Mouse (Mus musculus): ENCODE data around the gene Slc12a7. TPM values are rescaled to one million over a fixed set of nuclear protein-coding genes. Genes with fewer than 3 reads are reported as not detected.

The Slc12a7 gene
- total and polyA plus RNA-seq, 2 experiments from 2014 or later = 34.4 to 94.6 TPM

DNA sequence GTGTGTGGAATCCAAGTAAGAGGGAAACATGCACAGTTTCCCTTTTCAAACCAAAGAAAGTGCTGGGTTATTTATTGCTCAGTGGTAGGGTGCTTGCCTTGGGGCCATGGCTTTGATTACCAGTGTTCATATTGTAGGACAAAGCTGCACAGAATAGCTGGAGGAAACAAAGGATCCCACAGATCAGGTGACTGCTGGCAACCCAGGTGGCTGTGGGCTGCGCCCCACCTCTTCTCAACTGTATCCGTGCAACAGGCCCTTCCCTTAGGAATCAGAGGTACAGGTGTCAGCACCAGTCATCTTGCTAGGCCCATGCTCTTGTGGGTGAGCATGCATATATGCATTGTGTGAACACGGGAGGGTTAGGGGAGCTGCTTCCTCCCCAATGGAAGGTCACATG, 35.4 kb downstream of the Slc12a7 start:
- Histone ChIP-seq H3K9me3 (replicated peaks; ENCODE audit: control insufficient read depth, low read length) (no peaks in the 10 kb centered on the region), H3K4me3 (ENCODE audit: low read depth, low read length) (no peak overlapping the region), H3K9ac (replicated peaks; ENCODE audit: low read depth, low read length) (no peak overlapping the region), H3K4me2 (ENCODE audit: low read depth, low read length) (no peak overlapping the region; the same call in 1 of the 2 replicates), H3K27ac (ENCODE audit: low read depth) (0 out of 2 replicates have a peak overlapping the region, but pooled peaks have one; percentile 23), H3K36me3 (replicated peaks; ENCODE audit: control insufficient read depth, insufficient read depth, low read length) (no peaks in the 10 kb centered on the region; the same call in 1 of the 2 replicates), H3K27me3 (ENCODE audit: control insufficient read depth, insufficient read depth, low read length) (no peaks in the 10 kb centered on the region), H3K4me1 (ENCODE audit: control insufficient read depth, insufficient read depth) (peaks cover 76% of the 10 kb centered on the region)
- ATAC-seq (ENCODE audit: insufficient read depth, low read depth) (no peak), DNase-seq (ENCODE audit: low spot score) (no peak)
- WGBS = 75% methylated on average over 3 of the region's 3 CpGs
- TF ChIP-seq EP300 (IDR thresholded peaks at IDR 0.05; ENCODE audit: low read depth) (no peak), CTCF (IDR thresholded peaks at IDR 0.05; ENCODE audit: low read depth) (no peak)

GRCm38 (mm10) chr13:73769916-73770682, 37.2 kb downstream of the Slc12a7 start:
- Histone ChIP-seq H3K27ac (ENCODE audit: low read depth) (peak overlapping the region; percentile 44), H3K36me3 (replicated peaks; ENCODE audit: control insufficient read depth, insufficient read depth, low read length) (peaks cover 7% of the 10 kb centered on the region; the same call in 1 of the 2 replicates), H3K4me2 (ENCODE audit: low read depth, low read length) (no peak overlapping the region), H3K27me3 (ENCODE audit: control insufficient read depth, insufficient read depth, low read length) (no peaks in the 10 kb centered on the region), H3K4me3 (ENCODE audit: low read depth, low read length) (no peak overlapping the region), H3K9ac (replicated peaks; ENCODE audit: low read depth, low read length) (no peak overlapping the region), H3K9me3 (replicated peaks; ENCODE audit: control insufficient read depth, low read length) (no peaks in the 10 kb centered on the region), H3K4me1 (ENCODE audit: control insufficient read depth, insufficient read depth) (peaks cover 78% of the 10 kb centered on the region)
- no peak for TF ChIP-seq EP300 (IDR thresholded peaks at IDR 0.05; ENCODE audit: low read depth)
- TF ChIP-seq CTCF (IDR thresholded peaks at IDR 0.05; ENCODE audit: low read depth) = no peak
- DNase-seq (ENCODE audit: low spot score) = no peak
- no peak for ATAC-seq (ENCODE audit: insufficient read depth, low read depth)
- WGBS = 72% methylated on average over 4 of the region's 4 CpGs

- H3K9ac ChIP-seq (replicated peaks; ENCODE audit: low read depth, low read length) = no peak overlapping the region
Observed at GRCm38 (mm10) chr13:73771131-73771530, 38.2 kb downstream of the Slc12a7 start.

DNA sequence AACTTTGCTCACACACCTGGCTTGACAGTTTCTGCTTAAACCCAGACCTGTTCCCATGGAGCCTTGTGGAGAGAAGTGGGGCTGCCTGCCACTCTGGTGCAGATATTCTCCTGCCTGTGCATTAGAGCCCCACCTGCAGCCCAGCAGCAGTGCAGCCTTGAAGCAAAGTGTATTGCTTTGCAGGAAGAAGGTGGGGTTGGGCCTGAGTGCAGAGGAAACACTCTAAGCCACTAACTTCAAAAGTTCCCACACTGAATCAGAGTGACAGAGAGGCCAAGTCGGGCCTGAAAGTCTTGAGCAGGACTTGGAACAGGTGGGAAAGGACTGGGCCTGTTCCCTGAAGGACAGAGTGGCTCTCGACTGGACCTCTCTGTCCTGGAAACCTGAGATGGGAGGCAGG, 39.8 kb downstream of the Slc12a7 start:
- WGBS = 38% methylated on average over 2 of the region's 2 CpGs
- DNase-seq (ENCODE audit: low spot score) (no peak), ATAC-seq (ENCODE audit: insufficient read depth, low read depth) (no peak)
- no peaks in the 10 kb centered on the region for H3K27me3 ChIP-seq (ENCODE audit: control insufficient read depth, insufficient read depth, low read length)
- peak overlapping the region; percentile 81 for H3K27ac ChIP-seq (ENCODE audit: low read depth)
- TF ChIP-seq CTCF (IDR thresholded peaks at IDR 0.05; ENCODE audit: low read depth) (peak; percentile 47), EP300 (IDR thresholded peaks at IDR 0.05; ENCODE audit: low read depth) (no peak)
- no peak overlapping the region for H3K4me2 ChIP-seq (ENCODE audit: low read depth, low read length)
- peak overlapping the region; percentile 47; the same call in 1 of the 2 replicates for H3K9ac ChIP-seq (replicated peaks; ENCODE audit: low read depth, low read length)
- peaks cover 69% of the 10 kb centered on the region for H3K4me1 ChIP-seq (ENCODE audit: control insufficient read depth, insufficient read depth)
- H3K9me3 ChIP-seq (replicated peaks; ENCODE audit: control insufficient read depth, low read length) = no peaks in the 10 kb centered on the region
- peaks cover 7% of the 10 kb centered on the region; the same call in 1 of the 2 replicates for H3K36me3 ChIP-seq (replicated peaks; ENCODE audit: control insufficient read depth, insufficient read depth, low read length)
- H3K4me3 ChIP-seq (ENCODE audit: low read depth, low read length) = no peak overlapping the region

More at GRCm38 (mm10) chr13:73771131-73771530, 38.2 kb downstream of the Slc12a7 start:
- H3K4me2 ChIP-seq (ENCODE audit: low read depth, low read length) = no peak overlapping the region
- 63% methylated on average over 3 of the region's 3 CpGs for WGBS
- no peaks in the 10 kb centered on the region for H3K27me3 ChIP-seq (ENCODE audit: control insufficient read depth, insufficient read depth, low read length)
- H3K4me1 ChIP-seq (ENCODE audit: control insufficient read depth, insufficient read depth) = peaks cover 80% of the 10 kb centered on the region
- H3K9me3 ChIP-seq (replicated peaks; ENCODE audit: control insufficient read depth, low read length) = no peaks in the 10 kb centered on the region
- peaks cover 7% of the 10 kb centered on the region; the same call in 1 of the 2 replicates for H3K36me3 ChIP-seq (replicated peaks; ENCODE audit: control insufficient read depth, insufficient read depth, low read length)
- H3K27ac ChIP-seq (ENCODE audit: low read depth) = no peak overlapping the region
- no peak overlapping the region for H3K4me3 ChIP-seq (ENCODE audit: low read depth, low read length)
- ATAC-seq (ENCODE audit: insufficient read depth, low read depth) (no peak), DNase-seq (ENCODE audit: low spot score) (no peak)
- TF ChIP-seq EP300 (IDR thresholded peaks at IDR 0.05; ENCODE audit: low read depth) (no peak), CTCF (IDR thresholded peaks at IDR 0.05; ENCODE audit: low read depth) (no peak)

DNA sequence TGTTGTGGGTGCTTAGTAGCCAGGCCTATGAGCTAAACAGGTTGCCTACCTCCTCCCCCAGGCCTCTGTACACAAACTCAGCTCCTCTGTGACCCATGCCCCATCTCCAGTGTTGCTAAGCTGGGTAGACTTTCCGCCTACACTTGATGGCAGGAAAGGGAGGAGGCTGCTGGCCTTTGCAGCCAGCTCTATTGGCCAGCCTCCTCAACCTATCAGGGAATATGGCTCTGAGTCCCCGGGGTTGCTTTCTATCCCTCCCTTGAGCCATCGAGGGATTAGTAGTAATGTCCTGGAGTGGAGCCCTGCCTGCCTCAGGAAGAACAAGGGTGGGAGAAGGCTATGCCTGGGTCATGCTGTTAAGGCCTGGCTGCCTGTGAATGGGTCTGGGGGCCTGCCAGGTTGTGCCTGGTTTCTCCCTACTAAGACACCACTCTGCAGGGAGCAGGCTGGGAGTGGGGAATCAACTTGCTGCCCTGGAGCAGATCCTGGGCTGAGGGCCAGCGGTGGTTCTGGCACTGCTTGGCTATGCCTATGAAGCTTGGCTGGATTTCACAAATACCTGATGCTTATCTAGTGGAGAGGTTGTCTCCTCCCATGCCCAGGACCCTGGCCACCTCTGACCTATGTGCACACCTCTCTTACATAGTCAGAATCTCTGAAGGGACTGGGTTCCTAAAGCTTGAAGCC, 40.8 kb downstream of the Slc12a7 start:
- DNase-seq (ENCODE audit: low spot score) = peak; percentile 36
- Histone ChIP-seq H3K9me3 (replicated peaks; ENCODE audit: control insufficient read depth, low read length) (no peaks in the 10 kb centered on the region), H3K27ac (ENCODE audit: low read depth) (peak overlapping the region; percentile 81), H3K9ac (replicated peaks; ENCODE audit: low read depth, low read length) (peak overlapping the region; percentile 47; the same call in 1 of the 2 replicates), H3K4me2 (ENCODE audit: low read depth, low read length) (0 out of 2 replicates have a peak overlapping the region, but pooled peaks have one; percentile 2), H3K4me1 (ENCODE audit: control insufficient read depth, insufficient read depth) (peaks cover 61% of the 10 kb centered on the region), H3K4me3 (ENCODE audit: low read depth, low read length) (no peak overlapping the region), H3K36me3 (replicated peaks; ENCODE audit: control insufficient read depth, insufficient read depth, low read length) (peaks cover 7% of the 10 kb centered on the region; the same call in 1 of the 2 replicates), H3K27me3 (ENCODE audit: control insufficient read depth, insufficient read depth, low read length) (no peaks in the 10 kb centered on the region)
- 29% methylated on average over 4 of the region's 4 CpGs for WGBS
- TF ChIP-seq EP300 (IDR thresholded peaks at IDR 0.05; ENCODE audit: low read depth) (no peak), CTCF (IDR thresholded peaks at IDR 0.05; ENCODE audit: low read depth) (no peak)
- peak; percentile 61 for ATAC-seq (ENCODE audit: insufficient read depth, low read depth)

Data from heart, postnatal 0 days (tissue).